Mouse (Mus musculus): ENCODE data around the gene Tbc1d1.
"Not testable (repeated sequence)": the region's sequence is repeated elsewhere in the genome, so short reads cannot be mapped to it uniquely, and the experiment has no call there.

Gene Tbc1d1

DNA sequence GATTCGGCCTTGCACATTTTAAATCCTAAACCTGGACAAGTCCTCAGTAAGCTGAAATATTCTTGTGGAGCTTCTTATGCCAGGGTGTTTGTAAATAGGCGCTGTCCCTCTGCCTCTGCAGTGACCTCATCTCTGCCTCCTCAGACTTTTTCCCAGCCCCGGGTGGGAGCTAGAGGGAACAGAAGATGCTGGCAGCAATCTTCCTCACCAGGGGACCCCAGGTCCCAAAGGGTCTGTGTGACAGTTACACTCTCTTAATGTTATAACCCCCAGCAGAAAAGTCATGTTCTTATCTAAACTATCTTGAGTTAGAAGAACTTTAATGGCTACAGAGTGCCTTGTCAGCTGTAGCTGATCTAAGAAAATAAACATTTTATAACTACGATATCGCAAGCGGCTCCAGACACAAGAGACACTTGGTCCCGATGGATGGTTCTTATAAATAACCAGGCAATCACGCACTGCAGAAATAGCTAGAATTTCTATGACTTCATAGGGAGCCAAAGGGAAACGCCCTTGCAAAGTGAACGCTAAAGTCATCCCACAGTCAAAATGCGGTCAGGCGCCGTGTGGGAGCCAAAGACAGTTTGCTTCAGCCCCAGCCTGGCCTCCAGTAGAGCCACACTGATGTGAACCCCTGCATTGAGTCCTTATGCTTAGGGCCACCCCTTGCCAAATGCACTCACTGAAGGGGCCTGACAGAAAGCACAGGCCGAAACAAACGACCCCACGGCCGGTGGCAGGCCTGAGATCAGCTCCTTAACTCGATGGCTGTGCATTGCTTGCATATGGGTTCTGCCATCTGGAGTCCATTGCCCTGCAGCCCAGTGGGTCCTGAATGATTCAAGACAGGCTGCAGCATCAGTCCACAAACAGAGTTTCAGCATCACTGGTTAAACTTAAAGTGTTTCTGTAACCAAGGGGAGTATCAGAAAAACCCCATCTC is 202.8 kb downstream of the Tbc1d1 start:
- no peak for DNase-seq (ENCODE audit: low spot score)

DNA sequence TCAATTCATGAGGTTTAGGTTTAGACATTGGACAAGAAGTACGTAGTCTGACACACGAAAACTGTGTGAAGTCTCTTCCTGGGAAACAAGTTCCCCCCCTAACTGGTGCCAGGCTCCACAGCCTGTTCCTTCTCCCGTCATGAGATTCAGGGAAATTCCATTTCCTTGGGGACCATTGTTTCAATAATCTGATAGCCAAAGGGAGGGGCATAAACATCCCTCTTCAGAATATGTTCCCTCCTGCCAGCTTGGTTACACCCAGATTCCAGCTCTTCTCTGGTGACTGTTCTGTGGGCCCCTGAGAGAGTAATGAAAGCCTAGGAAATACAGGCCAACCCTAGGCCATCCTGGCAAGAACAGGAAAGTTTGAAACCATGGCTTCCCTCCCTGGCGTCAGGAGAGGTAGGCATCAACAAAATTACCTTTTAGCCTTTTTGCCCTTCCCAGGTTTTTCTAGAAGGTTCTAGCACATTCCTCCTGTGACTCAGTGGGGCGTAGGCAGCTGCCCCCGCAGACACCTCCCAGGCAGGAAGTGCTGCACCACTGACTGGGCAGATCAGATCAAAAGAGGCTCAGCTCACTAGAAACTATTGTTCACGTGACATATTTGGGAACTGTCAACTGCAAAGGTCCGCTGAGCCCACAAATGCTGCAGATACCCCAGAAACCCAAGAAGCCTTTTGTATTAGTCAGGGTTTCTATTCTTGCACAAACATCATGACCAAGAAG is 204.2 kb downstream of the Tbc1d1 start:
- DNase-seq (ENCODE audit: low spot score): no peak

- DNase-seq (ENCODE audit: low spot score): not testable (repeated sequence)
Measured at GRCm38 (mm10) chr5:64360876-64361268, 204.8 kb downstream of the Tbc1d1 start.

DNA sequence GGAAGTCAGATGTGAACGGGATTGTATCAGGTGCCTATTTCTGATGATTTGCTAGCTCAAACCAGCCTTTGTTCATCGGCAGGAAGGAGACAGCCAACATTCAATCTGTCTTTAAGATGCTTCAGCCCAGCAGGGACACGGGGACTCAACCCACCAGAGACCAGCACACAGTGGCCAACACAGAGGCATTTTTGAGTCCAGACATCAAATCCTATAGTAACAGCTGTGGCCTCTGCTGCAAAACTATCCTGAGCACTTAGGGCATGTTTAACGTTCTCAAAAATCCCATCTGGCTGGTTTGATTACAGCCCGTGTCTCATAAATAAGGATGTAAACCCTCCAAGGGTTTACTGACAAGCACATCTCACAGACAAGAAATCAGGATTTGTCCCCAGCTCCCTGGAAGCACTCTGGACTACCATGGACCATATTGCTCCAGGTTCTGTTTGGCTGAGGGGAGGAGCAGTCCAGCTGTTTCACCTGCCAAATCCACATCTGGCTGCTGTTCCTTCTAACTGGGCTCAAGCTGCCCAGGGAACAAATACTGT is 207.8 kb downstream of the Tbc1d1 start:
- DNase-seq (ENCODE audit: low spot score): no peak

DNA sequence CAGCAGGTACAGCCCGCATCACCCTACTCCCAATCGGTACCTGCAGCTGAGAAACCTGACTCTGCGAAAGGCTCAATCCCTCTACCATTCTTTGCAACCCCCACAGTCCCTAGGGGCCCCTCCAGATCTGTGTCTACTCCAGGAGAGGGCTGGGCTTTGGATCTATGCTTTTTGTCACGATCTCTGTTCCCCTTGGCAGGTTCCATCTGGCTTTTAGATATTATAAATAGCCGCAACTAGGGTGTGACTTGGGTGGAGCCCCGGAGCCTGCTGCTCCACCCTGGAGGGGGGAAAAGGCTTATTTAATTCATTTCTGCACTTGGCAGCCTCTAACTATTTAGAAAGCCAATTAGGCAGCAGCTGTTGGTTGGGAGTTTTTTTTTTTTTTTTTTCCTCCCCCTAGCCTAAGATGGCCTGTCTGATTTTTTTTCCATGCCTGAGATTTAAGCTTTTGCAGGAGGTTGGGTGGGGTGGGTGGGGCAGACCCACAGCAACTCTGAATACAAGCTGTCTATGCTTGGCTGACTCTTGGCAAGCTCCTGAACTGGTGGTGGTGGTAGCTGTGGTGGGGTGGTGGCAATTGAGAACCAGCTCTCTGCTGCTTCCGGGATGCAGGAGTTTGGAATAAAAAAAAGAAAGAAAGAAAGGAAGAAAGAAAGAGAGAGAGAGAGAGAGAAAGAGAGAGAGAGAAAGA is 208.5 kb downstream of the Tbc1d1 start:
- peak; percentile 32 for DNase-seq (ENCODE audit: low spot score)

GRCm38 (mm10) chr5:64365187-64366066 is 209.3 kb downstream of the Tbc1d1 start:
- no peak for DNase-seq (ENCODE audit: low spot score)

- DNase-seq (ENCODE audit: low spot score): no peak
Measured at GRCm38 (mm10) chr5:64366113-64366512, 210.0 kb downstream of the Tbc1d1 start.

- DNase-seq (ENCODE audit: low spot score): no peak
Measured at GRCm38 (mm10) chr5:64367426-64367825, 211.3 kb downstream of the Tbc1d1 start.

GRCm38 (mm10) chr5:64371331-64371831 is 215.3 kb downstream of the Tbc1d1 start:
- no peak for DNase-seq (ENCODE audit: low spot score)

GRCm38 (mm10) chr5:64372292-64372961 is 216.3 kb downstream of the Tbc1d1 start:
- no peak for DNase-seq (ENCODE audit: low spot score)

GRCm38 (mm10) chr5:64373695-64374094 is 217.6 kb downstream of the Tbc1d1 start:
- DNase-seq (ENCODE audit: low spot score): no peak

- no peak for DNase-seq (ENCODE audit: low spot score)
Measured at GRCm38 (mm10) chr5:64375851-64376250, 219.7 kb downstream of the Tbc1d1 start.

DNA sequence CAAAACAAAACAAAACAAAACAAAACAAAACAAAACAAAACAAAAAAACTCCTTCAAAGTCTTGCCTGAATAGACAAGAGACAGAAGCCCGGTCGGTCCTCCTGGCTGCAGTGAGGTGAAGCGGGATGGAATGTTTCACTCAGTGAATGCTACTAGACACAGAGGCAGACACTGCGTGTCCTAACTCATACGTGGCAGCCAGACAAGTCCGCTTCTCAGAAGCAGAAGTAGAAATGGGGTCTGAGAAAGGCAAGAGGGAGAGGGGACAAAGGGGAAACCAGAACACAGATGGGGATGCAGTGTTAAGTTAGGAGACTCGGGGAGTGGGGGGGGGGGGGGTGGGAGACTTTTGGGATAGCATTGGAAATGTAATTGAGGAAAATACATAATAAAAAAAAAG is 220.4 kb downstream of the Tbc1d1 start:
- no peak for DNase-seq (ENCODE audit: low spot score)

DNA sequence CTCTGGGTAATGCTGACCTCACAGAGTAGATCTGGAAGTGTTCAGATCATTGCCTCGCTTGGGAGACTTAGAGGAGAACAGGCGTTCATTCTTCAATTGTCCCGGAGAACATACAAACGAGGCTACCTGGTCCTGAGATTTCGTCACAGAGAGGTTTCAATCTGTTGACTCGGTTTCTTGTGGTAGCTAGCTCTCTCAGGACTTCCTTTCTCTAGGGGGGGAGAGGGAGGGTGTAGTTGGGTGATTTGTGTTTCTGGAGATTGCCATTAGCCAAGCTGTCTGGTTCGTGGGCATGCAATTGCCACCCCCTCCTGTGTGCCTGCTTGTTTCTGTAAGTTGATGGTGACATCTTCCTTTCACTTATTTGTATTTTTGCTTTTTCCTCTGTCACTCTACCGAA is 221.6 kb downstream of the Tbc1d1 start:
- DNase-seq (ENCODE audit: low spot score): no peak

- DNase-seq (ENCODE audit: low spot score): no peak
Measured at GRCm38 (mm10) chr5:64378591-64379275, 222.6 kb downstream of the Tbc1d1 start.

- no peak for DNase-seq (ENCODE audit: low spot score)
Measured at GRCm38 (mm10) chr5:64379829-64380228, 223.7 kb downstream of the Tbc1d1 start.

DNA sequence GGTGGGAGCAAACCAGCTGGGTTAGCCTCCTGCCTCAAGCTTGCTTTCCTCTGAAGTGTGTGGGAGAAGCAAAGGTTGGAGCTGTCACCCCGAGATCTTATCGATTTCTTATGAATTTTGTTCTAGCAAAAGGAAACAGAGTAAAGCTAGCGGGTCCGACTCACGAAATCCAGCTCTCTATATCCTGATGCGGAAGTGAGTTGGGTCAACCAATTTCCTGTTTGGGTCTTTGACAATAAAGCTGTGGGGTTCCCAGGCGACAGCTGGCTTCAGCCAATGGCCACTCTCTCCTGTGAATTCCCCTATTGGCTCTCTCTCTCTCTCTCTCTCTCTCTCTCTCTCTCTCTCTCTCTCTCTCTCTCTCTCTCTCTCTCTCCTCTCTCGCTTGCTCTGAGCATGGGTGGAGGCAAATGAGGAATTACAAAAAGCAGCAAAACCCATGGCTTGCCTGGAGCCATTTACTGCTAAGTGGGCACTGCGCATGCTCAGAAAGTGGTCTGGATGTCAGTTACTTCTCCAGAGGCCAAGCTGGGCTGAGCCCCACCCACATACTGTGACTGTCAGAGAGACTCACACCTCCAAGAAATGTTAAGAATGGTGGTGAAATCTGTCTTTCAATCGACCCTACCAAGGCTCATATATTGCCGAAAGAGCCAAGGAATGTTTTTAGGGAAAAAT is 224.7 kb downstream of the Tbc1d1 start:
- DNase-seq (ENCODE audit: low spot score): no peak

DNA sequence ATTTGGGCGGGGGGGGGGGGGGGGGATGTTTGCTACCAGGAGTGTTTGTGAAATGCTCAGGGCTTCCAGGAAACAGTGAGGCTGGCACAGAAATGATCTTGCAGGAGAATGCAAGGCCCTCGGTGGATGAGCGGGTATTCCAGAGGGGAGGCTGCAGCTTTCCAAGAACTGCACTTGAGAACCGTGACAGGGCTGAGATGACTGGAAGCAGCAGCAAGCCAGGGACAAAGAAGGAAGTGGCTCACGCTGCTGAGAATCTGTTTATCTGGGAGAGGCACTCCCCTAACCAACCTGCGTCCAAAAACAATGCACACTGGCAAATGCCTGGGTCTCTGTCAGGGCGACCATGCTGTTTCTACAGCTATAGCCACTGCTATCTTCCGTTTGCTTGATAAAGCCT is 225.4 kb downstream of the Tbc1d1 start:
- DNase-seq (ENCODE audit: low spot score): no peak

DNA sequence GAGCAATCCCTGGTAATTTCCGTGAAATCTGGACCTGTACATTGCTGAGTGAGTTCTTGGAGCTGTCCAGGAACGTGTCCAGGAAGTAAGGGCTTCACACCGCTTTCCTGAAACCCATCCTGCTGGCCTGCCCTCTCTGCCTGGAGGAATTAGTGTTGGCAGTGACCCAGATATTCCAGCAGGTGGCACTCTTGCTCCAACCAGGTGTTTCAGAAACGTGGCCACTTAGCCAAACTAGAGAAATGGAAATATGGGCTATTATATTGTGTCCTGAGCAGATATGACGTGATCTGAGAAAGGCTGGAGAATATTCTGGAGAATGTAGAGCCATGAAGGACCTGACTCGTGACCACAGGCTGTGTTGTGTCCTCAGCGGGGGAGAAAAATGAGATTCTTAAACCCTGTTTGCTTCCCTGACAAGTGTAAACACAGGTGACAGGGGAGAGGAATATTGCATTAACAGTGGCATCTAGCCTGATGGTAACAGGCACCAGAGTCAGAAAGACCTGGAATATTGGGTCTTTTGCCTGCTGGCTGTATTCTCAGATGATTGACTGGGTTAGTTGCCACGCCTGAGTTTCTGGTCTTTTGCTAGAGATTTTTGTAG is 226.4 kb downstream of the Tbc1d1 start:
- DNase-seq (ENCODE audit: low spot score): peak; percentile 92
